Mouse (Mus musculus): ENCODE measurements at regions not wholly inside any gene's neighbourhood (a gene's known extent, or its start where the extent isn't known, plus 50 kb on each side); places are given as distances from the start of the nearest gene placed in this dataset.

- DNase-seq (ENCODE audit: low spot score) = no peak
Observed at GRCm38 (mm10) chr11:44216346-44216745, 183.5 kb upstream of the Il12b start.

- no peak for DNase-seq (ENCODE audit: low spot score)
Observed at GRCm38 (mm10) chr11:44219971-44220370, 179.9 kb upstream of the Il12b start.

GRCm38 (mm10) chr11:44229996-44230395 is 169.9 kb upstream of the Il12b start:
- DNase-seq (ENCODE audit: low spot score) = no peak

- DNase-seq (ENCODE audit: low spot score) = no peak
Observed at GRCm38 (mm10) chr11:44235456-44235855, 164.4 kb upstream of the Il12b start.

GRCm38 (mm10) chr11:44238051-44238450 is 161.8 kb upstream of the Il12b start:
- DNase-seq (ENCODE audit: low spot score) = no peak

GRCm38 (mm10) chr11:44238598-44238997 is 161.3 kb upstream of the Il12b start:
- no peak for DNase-seq (ENCODE audit: low spot score)

- DNase-seq (ENCODE audit: low spot score) = no peak
Observed at GRCm38 (mm10) chr11:44243184-44243583, 156.7 kb upstream of the Il12b start.

- DNase-seq (ENCODE audit: low spot score) = no peak
Observed at GRCm38 (mm10) chr11:44251821-44252220, 148.0 kb upstream of the Il12b start.

GRCm38 (mm10) chr11:44260376-44261111 is 139.3 kb upstream of the Il12b start:
- DNase-seq (ENCODE audit: low spot score) = no peak

- no peak for DNase-seq (ENCODE audit: low spot score)
Observed at GRCm38 (mm10) chr11:44261657-44262056, 138.2 kb upstream of the Il12b start.

- no peak for DNase-seq (ENCODE audit: low spot score)
Observed at GRCm38 (mm10) chr11:44262571-44262970, 137.3 kb upstream of the Il12b start.

- no peak for DNase-seq (ENCODE audit: low spot score)
Observed at GRCm38 (mm10) chr11:44272268-44272667, 127.6 kb upstream of the Il12b start.

- no peak for DNase-seq (ENCODE audit: low spot score)
Observed at GRCm38 (mm10) chr11:44278521-44279208, 121.2 kb upstream of the Il12b start.

GRCm38 (mm10) chr11:44285961-44286360 is 113.9 kb upstream of the Il12b start:
- no peak for DNase-seq (ENCODE audit: low spot score)

GRCm38 (mm10) chr11:44288825-44289224 is 111.0 kb upstream of the Il12b start:
- no peak for DNase-seq (ENCODE audit: low spot score)

GRCm38 (mm10) chr11:44303786-44304185 is 96.1 kb upstream of the Il12b start:
- no peak for DNase-seq (ENCODE audit: low spot score)

GRCm38 (mm10) chr11:44316061-44316460 is 83.8 kb upstream of the Il12b start:
- no peak for DNase-seq (ENCODE audit: low spot score)

GRCm38 (mm10) chr11:44319136-44319535 is 80.7 kb upstream of the Il12b start:
- DNase-seq (ENCODE audit: low spot score) = no peak

GRCm38 (mm10) chr11:44323314-44323713 is 76.5 kb upstream of the Il12b start:
- DNase-seq (ENCODE audit: low spot score) = no peak

- no peak for DNase-seq (ENCODE audit: low spot score)
Observed at GRCm38 (mm10) chr11:44325066-44325465, 74.8 kb upstream of the Il12b start.

GRCm38 (mm10) chr11:44325525-44325924 is 74.3 kb upstream of the Il12b start:
- DNase-seq (ENCODE audit: low spot score) = no peak

GRCm38 (mm10) chr11:44329503-44329902 is 70.4 kb upstream of the Il12b start:
- no peak for DNase-seq (ENCODE audit: low spot score)

GRCm38 (mm10) chr11:44330438-44330837 is 69.4 kb upstream of the Il12b start:
- DNase-seq (ENCODE audit: low spot score) = no peak

Data from thymus, postnatal 0 days (tissue).